Mouse (Mus musculus): ENCODE data around the gene Adh6b.
"Not testable (repeated sequence)": the region's sequence is repeated elsewhere in the genome, so short reads cannot be mapped to it uniquely, and the experiment has no call there.

Gene Adh6b

GRCm38 (mm10) chr3:138362920-138363319, 21.3 kb downstream of the Adh6b start:
- DNase-seq, result no peak

GRCm38 (mm10) chr3:138366181-138366580, 24.6 kb downstream of the Adh6b start:
- no peak for DNase-seq

GRCm38 (mm10) chr3:138369546-138369945, 28.0 kb downstream of the Adh6b start:
- no peak for DNase-seq

- DNase-seq, result not testable (repeated sequence)
These were observed 28.7 kb downstream of the Adh6b start for GRCm38 (mm10) chr3:138370289-138370688.

GRCm38 (mm10) chr3:138373920-138374319, 32.3 kb downstream of the Adh6b start:
- no peak for DNase-seq

DNA sequence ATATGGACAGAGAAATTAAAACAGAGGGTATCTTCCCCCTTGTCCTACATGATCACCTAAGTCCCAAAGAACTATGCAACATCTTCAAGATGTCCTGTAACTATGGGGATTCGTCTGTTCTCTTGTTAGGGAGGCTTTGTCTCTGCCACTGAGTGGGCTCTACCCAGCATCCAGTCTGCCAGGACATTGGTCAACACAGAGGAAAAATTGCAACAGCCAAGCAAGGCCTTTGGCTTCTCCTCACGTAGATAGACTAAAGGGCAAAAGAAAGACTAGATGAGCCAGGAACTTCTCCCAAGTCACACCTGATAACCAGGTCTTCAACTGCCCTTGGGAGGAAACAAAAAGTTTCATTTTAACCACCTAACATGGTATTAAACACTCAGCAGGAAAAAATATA, 33.6 kb downstream of the Adh6b start:
- no peak for DNase-seq

DNA sequence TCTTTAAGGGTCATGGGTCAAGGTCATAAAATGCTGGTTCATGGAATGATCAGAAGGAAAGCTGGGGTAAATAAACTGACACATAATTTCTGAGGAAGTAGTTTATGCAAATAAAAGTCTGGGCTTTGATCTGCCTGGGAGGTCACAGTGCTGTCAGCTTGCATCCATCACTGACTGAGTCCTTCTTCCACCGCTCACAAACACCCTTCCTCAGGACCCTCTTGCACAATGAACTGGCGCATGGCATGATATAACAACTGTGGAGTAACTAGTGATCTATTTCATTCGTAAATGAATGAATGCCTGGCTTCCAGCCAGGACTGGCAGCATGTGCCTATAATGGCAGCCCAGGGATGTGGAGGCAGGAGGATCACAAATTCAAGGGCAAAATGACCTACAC, 39.6 kb downstream of the Adh6b start:
- no peak for DNase-seq

DNA sequence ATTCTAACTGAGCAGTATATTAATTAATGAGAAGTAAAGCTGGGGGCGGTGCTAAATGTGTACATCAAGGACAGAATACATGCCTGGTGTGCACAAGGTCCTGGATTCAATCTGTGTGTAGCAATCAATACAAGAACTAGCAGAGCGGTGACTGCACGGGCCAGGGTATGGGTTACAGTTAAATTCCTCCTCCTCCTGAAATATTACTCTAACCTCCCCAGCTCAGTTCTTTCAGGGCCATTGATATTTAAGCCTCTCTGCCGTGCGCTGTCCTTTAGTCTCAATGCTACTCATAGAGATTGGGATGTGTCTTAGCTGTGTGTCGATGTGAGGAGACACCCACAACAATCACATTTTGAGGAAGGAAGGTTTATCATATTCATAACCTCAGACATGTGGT, 45.6 kb downstream of the Adh6b start:
- DNase-seq, result no peak

DNA sequence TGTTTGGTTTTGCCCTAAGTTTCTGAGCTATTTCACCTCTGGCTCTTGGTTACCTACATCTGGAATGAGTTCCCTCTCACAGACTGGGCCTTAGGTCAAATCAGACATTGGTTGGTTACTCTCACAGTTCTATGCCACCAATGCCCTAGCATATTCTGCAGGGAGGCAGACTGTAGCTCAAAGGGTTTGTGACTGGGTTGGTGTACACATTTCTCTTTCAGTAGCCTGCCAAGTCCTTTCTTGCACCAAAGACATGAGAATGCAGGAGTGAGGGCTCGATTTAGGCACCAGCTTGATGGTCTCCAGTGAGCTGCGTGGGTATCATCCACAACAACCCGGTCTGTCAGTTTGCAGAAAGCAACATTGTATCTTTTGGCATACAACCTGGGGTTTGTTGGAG, 63.3 kb downstream of the Adh6b start:
- DNase-seq, result no peak

DNA sequence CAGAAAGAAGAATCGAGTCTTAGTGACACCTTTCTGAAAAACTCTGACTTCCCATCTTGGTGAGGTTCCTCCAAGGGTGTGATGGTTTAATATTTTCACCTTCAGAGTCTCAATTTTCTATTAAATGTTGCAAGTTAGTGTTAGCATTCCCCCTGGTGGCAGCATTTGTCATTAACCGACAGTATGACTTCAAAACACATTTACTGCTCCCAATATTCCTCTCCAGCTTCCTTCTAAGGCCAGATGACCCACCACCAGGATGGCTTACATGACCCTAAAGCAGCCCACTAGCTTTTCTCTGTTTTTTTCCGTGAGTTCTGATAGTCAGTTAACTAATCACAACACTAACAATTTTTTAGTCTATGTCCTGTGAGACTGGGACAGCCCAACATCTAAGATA, 63.8 kb downstream of the Adh6b start:
- DNase-seq, result no peak

GRCm38 (mm10) chr3:138405840-138406239, 64.3 kb downstream of the Adh6b start:
- no peak for DNase-seq

DNA sequence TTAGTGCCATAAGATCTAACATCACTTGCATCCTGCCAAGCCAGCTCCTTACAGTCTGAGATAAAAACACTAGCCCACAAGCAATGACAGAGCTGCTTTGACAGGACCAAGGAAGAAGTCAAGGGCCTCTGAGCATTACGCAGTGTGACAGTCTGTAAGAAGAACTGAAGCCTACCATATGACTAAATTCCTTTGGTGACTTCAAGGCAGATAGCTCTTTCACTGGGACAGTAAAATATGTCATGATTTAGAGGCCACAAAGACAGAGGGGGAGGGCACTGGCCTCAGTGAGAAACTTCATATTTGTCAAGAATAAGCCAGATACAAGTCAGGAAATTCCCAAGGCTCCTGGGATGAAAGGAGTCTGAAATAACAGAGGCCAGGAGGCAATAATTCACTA, 66.3 kb downstream of the Adh6b start:
- no peak for DNase-seq

Data from cerebellum, adult 9-11 months (tissue).